Mouse (Mus musculus): ENCODE results near the gene Gcsh.

DNA sequence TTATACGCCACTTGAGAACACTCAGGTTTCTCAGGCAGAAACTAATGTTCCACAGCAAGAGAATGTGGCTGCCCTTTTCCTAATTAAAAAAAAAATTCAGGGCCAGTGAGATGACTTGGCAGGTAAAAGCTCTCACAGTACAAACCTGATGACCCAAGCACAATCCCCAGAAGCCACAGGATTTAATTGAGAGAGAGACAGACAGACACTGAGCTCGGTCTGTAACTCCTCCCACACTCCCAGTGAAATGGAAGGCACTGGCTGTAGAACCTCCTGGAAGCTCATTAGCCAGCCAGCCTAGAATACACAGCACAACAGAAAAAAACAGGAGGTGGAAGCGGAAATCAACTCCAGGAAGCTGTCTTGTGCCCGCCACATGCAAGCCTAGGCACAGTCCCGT, 17.7 kb downstream of the Gcsh start:
- TF ChIP-seq CTCF (conservative IDR thresholded peaks at IDR 0.05 in 1 of 2, IDR thresholded peaks at IDR 0.05 in 1 of 2; ENCODE audit: low read depth in 2 of 2, low read length in 2 of 2) (no peak), POLR2A (IDR thresholded peaks at IDR 0.05; ENCODE audit: low read depth, low read length) (no peak), E2F4 (IDR thresholded peaks at IDR 0.05; ENCODE audit: insufficient replicate concordance, low read depth, low read length) (no peak), TCF12 (IDR thresholded peaks at IDR 0.05; ENCODE audit: low read depth, low read length) (no peak), UBTF (IDR thresholded peaks at IDR 0.05; ENCODE audit: low read depth, low read length) (no peak), MAFK (IDR thresholded peaks at IDR 0.05; ENCODE audit: insufficient replicate concordance, low read length) (no peak), MXI1 (IDR thresholded peaks at IDR 0.05; ENCODE audit: low read depth, low read length) (no peak), HCFC1 (IDR thresholded peaks at IDR 0.05; ENCODE audit: low read depth, low read length) (no peak), ZC3H11A (IDR thresholded peaks at IDR 0.05; ENCODE audit: low read depth, low read length) (no peak), KAT2A (IDR thresholded peaks at IDR 0.05; ENCODE audit: insufficient replicate concordance, low read length) (no peak)
